Mouse (Mus musculus) spleen, adult 2 months (tissue): ENCODE data around the gene Baiap2.

Experiments
- CTCF ChIP-seq: fragments of 200-500 bp; IDR thresholded peaks from 2 replicates; pipeline ENCODE4 v1.5.1; 2011; ENCODE audit warnings: mild to moderate bottlenecking, inconsistent platforms; ENCODE audit not compliant: insufficient read depth, insufficient read length, insufficient replicate concordance; ENCODE audit errors: extremely low read depth
- POLR2A ChIP-seq: fragments of 200-500 bp; IDR thresholded peaks from 2 replicates; pipeline ENCODE4 v1.6.1; 2011; ENCODE audit warnings: low read depth, low read length, inconsistent platforms

DNA sequence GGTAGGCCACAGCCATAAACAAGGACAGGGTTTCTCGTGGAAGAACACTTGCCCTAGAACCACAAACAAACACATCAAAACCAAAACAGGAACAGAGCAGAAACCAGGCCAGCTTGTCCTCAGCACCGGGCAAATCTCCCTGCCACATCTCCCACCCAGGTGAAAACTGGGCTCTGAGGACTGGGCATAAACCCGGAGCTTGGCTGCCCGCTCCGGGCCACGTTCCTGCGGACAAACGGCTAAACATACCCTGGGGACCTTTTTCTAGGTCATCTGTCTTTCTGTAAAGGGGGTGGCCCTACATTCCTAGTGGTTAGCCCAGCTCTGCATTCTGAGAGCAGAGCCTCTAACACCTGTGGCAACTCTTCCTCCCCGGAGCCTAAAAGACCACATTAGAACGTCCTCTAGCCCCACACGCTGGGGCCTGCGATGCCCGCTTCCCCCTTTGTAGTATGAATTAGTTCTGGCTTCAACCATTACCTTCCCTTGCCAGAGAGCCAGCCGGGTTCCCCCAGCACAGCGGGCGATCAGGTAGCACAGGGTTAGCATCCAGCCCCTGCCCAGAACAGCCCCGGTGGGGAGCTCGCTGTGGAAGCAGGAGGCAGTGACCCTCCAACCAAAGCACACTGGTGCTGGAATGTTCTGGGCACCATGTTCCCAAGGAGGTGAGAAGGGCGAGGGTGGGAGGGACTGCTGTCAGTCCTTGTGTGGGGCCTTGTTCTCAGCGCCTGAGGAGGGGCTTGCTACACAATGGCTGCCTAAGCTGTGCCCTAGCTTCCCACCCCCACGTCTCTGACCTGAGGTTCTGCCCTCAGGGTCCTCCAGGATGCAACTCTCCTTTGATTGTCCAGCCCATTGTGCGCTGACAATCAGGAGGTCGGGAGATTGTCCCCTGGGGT, 77.2 kb downstream of the Baiap2 start:
- TF ChIP-seq POLR2A (no peak), CTCF (no peak)
